Mouse (Mus musculus) heart, postnatal 10 days (tissue): ENCODE measurements at regions not wholly inside any gene's neighbourhood (a gene's known extent, or its start where the extent isn't known, plus 50 kb on each side); places are given as distances from the start of the nearest gene placed in this dataset.
A peak's percentile ranks its signal among the peaks of the same experiment; 100 is the strongest.

Experiments
- DNase-seq, 2 experiments: peaks; one replicate each; pipeline ENCODE4 v3.0.0; 2021
- intact Hi-C: fragments of 180-260 bp; cut with DNase I; formaldehyde crosslinking; loops from one replicate; pipeline ENCODE4 v1.15.1; 2025

DNA sequence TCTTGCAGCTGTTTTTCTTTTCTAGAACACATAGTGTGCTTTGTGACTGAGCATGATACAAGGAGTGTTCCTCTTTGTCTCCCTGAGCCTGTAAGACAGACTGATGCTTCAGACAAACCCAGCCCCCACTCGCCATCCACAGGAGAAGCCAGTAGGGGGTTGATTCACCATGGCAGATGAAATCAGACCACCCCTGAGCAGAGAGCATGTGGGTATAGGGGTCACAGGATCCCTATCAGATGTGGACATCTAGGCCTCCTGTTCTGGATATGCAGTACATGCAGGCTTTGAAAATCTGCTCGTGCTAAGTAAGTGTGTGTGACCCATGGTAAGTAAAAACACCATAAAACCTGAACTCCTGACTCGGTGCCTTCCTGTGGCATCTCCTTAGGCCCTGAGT, 153.0 kb downstream of the Chic2 start:
- intact Hi-C loops = no loop called here
- no peak for DNase-seq

DNA sequence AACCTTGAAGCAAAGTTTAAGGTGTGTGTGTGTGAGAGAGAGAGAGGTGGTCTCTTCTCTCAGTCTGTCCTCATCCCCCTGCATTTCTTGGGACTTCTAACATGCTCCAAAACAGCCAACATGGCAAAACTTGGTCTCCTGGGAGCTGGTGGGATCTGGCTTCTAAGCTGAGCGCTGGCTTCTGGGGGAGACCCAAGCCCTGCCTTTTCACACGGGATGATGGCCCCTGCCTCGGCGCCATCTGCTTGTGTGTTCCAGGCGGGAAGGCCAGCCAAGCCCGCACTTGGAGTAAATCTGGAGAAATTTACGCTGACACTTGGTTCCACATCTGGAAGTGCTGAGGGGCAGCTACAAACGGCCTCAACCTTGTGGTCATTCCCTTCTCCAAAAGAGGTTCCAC, 155.6 kb downstream of the Chic2 start:
- intact Hi-C loops = no loop called here
- no peak for DNase-seq

DNA sequence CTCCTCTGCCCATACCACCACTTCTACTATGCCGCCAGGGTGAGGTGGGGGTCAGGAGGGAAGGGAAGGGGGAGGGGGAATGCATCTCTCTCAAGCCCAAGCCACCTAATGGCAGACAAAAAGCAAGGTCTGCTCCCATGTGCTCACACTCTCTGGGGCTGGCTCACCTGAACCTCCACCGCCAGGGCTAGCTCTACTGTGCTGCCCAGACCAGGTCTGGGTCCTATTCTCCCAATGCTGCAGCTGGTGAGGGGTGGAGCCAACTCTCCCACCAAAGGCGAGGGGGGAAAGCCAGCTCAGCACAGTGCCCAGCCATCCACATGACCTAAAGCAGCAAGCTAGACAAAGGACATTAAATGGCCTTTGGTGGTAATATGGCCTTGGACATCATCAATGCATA, 158.6 kb downstream of the Chic2 start:
- no peak for DNase-seq
- intact Hi-C loops = no loop called here

DNA sequence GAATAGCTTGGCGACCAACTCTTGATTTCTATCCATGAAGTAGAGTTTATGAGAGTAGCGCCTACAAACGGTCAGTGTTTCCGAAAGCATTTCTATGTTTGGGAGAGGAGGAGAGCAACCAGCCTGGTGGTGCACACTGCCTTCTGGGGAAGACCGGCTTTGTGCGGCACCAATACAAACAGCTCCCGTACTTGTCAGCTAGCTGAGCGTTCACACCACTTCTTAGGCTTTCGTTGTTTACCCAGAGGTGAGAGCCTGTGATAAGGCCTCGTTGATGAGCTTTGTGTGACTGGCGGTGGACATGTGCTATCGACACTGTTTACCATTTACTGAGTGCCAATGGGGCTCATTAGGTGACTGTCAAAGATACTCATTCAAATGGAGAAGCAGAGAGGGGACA, 162.0 kb downstream of the Chic2 start:
- DNase-seq = no peak
- intact Hi-C loops = no loop called here

DNA sequence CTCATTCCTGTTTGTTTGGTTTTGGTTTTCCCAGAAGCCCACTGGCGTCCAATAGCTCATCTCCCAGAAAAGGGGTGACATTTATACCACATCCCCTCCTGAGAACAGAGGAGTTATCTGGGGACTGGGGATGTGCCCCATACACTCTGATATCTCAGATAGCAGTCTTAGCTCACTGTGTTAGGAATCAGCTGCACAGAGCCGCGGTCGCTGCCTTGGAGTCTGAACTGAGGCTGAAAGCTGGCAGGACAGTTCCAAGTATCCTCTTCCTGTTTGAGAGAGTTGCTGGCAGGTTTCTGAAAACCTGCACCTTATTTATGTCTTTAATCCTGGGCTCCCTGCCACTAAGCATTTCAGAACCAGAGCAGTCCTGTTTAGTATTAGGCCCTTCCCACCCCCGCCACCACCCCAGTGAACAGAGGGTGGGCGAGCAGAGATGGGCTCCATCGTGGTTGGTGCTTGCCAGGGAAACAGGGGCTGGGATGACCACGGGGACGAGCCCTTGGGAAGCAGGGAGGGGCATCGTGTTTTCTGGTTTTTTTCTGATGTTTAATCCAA, 163.8 kb downstream of the Chic2 start:
- no peak for DNase-seq

DNA sequence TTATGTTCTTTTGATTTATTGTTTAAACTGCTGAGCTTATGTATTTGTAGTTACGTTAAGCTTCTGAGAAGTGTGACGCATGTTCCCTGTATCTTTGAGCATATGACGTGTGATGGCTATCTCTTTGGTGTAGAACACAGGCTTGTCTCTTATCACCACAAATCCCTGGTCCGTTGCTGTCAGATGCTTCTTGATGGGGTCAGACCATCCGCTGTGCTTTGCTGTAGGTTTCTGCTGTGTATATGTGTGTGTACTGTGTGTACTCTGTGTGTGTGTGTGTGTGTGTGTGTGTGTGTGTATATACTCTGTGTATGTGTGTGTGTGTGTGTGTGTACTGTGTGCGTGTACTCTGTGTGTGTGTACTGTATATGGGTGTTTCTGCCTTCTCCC, 164.5 kb downstream of the Chic2 start:
- no peak for DNase-seq
- intact Hi-C loops = no loop called here

More for the DNA sequence above, 163.8 kb downstream of the Chic2 start:
- intact Hi-C loops = no loop called here

DNA sequence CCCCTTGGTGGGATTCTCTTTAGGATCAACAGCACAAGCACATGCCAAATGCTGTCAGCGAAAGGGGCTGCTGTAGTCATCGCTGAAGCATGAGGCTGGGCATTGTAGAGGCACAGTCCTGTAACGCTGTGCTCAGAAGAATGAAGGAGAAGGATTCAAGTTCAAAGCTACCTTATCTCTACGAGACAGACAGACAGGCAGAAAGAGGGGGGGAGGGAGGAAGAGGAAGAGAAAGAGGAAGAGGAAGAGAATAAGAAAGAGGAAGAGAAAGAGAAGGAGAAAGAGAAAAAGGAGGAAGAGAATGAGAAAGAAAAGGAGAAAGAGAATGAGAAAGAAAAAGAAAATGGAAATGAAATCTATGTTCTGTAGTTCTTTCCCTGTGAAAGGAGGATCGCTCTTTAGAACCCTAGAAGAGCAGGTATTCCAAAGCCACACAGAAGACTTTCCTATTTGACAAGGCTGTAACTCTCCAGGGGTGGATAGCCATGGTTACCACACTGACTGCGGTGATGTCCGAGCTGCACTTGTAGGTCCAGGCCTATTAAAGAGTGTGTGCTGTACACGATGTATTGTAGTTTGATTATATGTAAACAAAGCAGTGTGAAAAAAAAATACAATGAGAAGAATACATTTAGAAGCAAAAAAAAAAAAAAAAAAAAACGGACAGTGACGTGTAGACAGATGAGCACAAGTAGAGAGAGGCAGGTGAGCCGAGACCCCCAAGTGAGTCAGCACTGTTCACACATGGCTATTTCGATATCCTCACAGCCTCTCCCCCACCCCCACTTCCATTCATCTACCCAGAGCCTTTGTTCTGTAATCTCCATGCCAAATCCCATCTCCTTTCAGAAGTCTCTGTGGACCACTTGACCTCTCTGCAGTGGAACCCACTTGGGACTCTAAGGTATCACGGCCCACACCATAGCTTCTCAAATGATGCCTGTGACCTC, 165.2 kb downstream of the Chic2 start:
- intact Hi-C loops = no loop called here
- DNase-seq = no peak

DNA sequence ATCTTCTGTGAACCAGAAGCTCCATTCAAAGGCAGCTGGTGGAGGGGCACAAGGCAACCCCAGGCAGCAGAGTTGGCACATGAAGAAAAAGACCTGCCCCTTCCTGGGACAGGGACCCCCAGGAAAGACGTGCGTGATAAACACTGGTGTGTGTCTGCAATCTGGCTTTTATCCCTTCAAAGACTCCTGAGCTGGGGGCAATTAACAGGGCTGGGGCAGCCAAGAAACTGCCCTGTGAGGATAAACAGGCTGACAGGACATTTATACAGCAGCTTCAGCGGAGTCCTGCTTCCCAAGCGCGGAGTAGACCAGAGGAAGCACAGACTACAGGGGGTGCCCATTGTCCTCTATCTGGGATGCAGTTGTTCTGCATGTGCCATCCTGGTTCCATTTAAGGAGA, 167.0 kb downstream of the Chic2 start:
- intact Hi-C loops = no loop called here
- DNase-seq = no peak

DNA sequence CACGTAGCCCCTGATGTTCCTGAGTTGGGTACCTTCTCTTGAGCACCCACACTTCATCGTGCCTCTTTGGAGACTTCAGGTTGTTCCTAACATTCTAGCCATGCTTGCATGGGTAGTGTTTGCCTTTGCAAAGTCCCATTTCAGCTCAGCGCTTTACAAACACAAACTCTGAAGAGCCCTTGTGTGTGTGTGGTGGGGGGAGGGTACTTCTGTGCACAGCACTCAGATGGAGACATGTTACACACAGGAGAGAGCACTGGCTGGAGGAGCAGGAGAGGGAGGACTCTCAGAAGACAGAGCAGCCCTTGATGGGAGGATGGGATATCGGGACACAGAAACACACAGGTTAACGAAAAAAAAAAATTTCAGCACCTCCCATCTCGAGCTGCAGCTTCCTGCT, 167.4 kb downstream of the Chic2 start:
- intact Hi-C loops = no loop called here

DNA sequence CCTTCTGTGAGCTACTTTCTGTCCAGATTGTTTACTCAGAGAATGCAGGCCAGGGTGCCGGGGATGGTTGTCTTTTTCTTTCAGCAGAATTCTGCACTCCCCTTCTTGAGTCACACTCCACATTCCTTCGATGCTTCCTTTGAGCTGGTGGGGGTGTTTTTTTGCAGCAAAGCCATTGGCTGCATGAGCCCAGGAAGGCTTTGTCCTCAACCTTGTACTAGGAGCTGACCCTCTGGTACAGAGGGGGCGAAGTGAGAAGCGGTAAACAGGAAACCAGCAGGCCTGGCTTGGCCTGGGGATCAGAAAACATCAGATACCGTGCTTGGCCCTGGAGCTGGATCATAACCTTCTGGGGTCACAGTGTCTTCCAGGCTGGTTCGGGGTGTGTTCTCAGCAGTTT, 169.9 kb downstream of the Chic2 start:
- intact Hi-C loops = no loop called here
- DNase-seq = no peak

More for the DNA sequence above, 167.4 kb downstream of the Chic2 start:
- DNase-seq = no peak

DNA sequence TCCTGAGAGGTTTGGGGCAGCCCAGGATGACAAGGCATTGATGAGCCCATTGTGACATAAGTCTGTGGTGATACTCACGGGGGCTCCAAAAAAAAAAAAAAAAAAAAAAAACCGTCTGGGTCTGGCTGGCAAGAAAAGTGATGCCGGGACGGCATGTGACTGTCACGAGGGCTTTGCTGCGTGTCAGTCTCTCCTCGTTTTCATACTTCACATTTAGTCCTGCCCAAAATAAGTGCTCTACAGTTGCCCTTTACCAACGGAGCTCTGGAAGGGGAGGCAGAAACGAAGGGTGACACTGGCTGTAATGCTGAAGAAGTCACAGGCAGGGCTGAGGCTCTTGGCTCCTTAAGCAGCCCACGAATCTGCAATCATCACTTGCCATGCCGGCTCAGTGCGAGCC, 167.9 kb upstream of the Lnx1 start:
- intact Hi-C loops = no loop called here
- DNase-seq = no peak

DNA sequence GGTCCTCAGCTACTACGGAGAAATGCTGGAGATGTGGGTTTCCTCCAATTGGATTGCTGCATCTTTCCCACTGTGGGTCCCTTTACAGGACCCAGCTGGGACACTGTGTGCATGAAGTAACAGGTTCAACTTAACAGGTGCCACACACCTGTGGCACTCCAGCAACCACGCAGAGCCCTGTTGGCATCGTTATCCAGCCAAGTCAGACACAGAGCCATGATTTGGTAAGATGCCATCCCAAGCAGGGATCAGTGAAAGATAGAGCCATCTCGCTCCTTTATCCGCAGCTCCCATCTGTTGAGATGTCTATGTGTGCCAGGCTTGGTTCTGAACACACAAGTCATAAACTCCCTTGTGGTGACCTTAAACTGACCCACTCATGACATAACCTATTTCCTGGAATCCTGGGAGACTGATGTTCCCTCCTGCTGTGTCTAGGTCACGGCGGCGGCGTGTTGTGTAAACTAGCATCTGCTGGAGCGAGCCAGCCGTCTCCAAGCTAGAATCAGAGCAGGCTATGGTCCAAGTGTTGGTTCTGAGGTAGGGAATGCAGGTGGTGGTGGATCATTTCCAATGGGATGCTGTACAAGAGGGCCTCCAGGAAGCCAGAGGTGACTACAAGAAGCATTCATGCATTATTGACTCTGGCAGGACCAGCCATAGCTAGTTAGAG, 164.5 kb upstream of the Lnx1 start:
- no peak for DNase-seq
- intact Hi-C loops = no loop called here

DNA sequence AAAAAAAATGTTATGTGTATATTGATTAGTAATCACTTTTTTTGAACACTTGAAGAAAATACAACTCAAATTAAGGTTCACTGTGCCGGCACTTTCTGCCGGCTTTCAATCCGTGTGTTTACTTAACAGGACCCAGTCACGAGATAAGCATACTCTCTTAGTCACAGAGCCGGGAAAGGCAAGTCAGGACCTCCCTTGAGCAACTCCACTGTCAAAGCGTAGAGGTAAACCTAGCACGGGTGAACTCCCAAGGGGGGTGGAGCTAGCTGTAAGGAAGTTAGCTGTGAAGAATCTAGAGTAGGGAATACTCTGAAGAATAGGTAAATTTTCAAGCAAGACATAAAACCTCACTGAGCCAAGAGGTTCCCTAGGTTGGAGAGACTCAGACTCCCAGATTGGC, 164.0 kb upstream of the Lnx1 start:
- intact Hi-C loops = no loop called here

DNA sequence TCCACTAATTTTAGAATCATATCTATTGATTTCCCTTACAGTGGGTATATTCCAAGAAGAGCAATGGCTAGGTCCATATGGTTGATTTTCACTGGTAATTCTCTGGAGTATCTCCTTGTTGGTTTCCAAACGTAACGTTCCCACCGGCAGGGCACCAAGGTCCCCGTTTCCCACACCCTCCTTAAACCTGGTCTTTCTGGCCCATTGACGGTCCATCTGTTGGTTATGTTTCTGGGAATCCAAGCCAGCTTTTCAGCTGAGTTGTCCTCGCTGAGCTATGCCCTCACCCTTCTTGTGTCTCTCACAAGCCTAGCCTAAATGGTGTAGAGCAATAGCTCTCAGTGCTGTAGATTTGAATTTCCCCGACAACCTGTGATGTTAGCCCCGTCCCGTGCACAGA, 162.7 kb upstream of the Lnx1 start:
- no peak for DNase-seq
- intact Hi-C loops = no loop called here

More for the DNA sequence above, 164.0 kb upstream of the Lnx1 start:
- DNase-seq = no peak

DNA sequence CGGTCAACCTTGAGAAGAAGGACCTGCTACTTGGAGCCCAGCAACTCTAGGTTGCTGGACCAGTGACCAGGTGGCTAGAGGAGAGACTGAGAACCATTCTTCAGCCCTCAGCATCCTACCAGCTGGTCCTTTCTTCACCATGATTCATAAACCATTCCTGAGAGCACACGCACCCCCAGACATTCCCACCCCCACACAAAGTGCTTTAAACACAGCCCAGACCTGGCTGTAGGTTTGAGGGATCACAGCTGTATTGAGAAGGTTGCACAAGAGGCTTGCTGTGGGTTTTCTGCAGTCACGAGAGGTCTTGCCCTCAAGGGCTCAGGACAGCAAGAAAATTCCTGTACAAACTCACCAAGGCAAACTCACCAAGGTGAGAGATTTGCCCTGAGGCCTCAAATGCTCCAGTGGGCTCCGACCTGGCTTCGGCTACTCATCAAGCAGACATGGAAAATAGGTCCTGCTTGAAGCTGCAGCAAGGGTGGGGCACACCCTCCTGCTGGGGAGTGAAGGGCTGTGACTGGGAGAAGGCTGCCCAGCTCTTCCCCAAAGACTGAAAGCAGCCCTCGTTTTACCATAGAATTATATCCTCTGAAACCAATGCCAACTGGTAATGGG, 161.9 kb upstream of the Lnx1 start:
- intact Hi-C loops = no loop called here
- peak in 1 of 2 experiments; percentile 23 for DNase-seq

DNA sequence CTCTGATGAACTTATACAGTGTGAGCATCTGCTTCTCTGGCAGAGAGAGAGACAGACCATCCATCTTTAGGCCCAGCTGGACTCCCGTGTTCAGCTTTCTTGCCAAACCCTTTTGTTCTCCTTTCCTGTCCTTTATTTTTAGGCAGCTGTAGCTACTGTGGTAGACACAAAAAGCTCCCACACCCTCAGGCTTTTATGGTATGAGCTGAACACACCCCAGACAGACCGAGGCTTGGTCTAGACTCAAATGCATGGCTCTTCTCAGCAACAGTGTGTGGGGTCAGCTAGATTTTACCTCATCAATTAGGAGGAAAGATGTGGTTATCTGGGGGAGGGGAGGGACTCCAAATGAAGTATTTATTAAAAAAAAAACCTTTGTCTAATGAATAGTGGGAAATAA, 158.6 kb upstream of the Lnx1 start:
- no peak for DNase-seq
- intact Hi-C loops = no loop called here

DNA sequence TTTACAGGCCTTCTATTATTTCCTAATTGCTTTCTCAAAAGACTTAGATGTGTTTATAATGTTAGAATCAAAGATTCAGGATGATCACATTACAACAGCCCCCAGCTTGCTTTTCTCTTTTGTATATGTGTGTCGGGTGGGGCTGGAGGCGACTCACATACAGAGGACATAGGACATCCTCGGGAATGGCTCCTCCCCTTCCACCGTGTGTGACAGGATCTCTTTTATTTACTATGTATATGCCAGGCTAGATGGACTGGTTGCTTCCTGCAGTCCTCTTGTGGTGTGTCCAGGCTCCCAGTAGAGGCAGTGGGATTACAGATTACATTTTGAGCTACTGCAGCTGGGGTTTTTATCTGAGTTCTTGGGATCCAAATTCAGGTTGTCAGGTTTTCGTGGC, 155.1 kb upstream of the Lnx1 start:
- DNase-seq = no peak
- intact Hi-C loops = no loop called here

DNA sequence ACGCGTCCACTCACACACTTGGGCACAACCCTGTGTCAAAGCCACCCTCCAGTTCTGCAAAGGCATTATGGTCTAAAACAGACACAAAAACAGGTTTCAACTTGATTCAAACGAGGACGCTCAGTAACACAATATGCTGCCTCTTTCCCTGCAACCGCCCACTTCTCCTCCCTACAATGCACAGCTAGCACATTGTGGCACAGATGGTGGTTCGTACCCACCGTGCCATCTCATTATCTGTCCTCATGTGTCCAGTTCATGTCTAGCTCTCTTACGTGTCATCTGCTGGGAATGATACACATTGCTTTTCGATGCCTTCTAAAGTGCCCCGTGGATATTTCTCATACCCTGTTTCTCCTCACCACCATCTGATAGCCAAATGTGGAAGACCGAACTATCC, 154.4 kb upstream of the Lnx1 start:
- DNase-seq = no peak
- intact Hi-C loops = no loop called here

DNA sequence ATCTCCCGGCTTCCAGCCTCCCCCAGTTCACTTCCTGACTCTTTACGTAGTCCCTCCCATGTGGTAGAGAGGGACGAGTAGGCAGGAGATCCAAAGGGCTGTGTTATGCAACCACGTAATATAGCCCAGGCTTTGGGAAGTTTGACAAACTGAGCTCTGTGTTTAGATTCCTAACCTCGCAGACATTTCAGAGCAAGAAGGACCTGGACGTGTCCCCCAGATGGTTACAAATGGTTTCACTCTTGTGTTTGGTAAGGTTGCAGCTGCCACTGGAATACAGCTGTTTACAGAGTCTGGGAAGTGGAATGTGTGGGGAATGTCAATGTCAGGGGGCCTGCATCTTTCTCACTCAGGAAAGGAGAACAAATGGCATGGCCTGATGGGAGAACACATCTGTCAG, 145.1 kb upstream of the Lnx1 start:
- DNase-seq = peak in 1 of 2 experiments; percentile 17
- intact Hi-C loops = no loop called here

DNA sequence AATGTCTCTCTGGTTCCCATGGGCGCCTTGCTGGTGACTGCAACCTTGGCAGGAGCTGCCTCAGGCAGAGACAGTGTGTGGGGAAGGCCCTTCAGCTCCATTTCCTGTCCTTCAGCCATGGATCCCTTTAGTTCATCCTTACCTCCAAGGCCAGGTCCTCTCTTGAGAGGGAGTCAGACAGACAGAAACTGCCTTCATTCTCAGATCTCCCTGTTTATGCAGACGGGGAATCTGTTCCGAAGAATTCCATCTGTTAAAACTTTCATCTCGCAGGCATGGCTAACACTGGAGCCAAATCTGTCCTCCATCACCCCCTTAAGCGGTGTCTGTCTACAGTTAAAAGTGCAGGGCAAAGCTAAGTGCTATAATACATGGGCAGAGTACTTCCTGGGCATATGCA, 144.0 kb upstream of the Lnx1 start:
- intact Hi-C loops = no loop called here
- no peak for DNase-seq

DNA sequence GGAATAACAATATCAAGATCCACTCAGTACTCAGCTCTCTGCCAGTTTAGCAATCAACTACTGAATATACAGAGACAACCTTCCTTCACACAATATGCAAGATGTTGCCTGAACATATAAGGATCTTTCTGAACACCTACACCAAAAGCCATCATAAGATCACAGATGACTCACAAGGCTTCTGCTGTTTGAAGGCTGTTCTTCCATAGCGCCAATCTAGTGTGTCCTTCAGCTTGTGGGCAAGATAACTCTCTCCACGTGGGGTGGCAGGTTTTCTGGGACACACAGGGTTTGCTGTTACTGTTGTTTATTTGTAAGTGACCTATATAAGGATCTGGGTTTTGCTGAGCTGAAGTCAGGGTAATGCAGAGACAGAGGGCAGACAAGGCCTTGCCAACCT, 131.7 kb upstream of the Lnx1 start:
- intact Hi-C loops = no loop called here
- no peak for DNase-seq

DNA sequence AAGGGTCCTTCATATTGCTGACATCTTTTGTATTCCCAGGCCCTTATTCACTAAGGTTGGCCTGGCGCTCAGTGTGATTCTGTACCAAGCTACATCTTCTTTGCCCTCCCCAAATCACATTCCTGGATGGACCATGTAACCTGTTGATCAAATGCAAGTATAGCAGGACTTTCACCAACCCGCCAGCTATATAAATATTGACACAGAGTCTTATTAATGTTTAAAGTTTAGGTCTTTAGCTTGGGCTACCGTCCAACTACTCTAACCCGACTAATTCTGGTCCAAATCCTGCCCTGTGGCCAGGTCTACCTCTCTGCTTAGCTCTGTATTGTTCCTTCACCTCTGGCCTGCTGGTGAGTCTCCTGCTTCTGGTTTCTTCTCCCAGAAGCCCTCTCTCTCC, 131.2 kb upstream of the Lnx1 start:
- DNase-seq = no peak
- intact Hi-C loops = no loop called here
